Mouse (Mus musculus): ENCODE results near the gene Vps9d1.

DNA sequence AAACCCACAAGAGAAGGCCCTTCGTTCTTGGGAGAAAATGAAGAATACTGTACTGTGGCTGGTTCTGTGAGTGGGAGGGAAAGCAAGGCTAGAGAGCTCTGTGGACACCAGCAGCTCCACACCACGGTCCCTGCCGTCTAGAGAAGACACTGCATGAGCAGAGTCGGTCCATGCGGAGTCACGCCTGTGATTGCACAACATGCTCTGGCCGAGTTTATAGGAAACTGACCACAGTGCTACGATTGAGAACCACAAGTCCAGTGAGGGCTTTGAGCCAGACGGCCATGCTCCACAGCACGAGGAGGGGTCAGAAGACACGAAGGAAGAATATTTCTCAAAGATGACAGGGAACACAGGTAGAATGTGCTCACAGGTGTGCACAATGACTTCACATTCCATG is 44.2 kb upstream of the Vps9d1 start:
- TF ChIP-seq CTCF (IDR thresholded peaks at IDR 0.05; ENCODE audit: insufficient read depth, low read length) (no peak), POLR2A (IDR thresholded peaks at IDR 0.05; ENCODE audit: borderline replicate concordance, extremely low read depth, low read depth, low read length) (no peak)

All from lung, adult 2 months (tissue).